Mouse (Mus musculus): ENCODE data around the gene Irs3. TPM values are rescaled to one million over a fixed set of nuclear protein-coding genes. Genes with fewer than 3 reads are reported as not detected.

Irs3 gene
- total RNA-seq, 2 experiments from 2014 or later, result 0.30 to 0.53 TPM

GRCm38 (mm10) chr5:137596601-137597261 lies 48.8 kb downstream of the Irs3 start:
- DNase-seq (ENCODE audit: low spot score in 2 of 2), result no peak

GRCm38 (mm10) chr5:137595921-137596320 lies 49.6 kb downstream of the Irs3 start:
- no peak for DNase-seq (ENCODE audit: low spot score in 2 of 2)

Other genes starting within 250 kb of the Irs3 start
- gene Zan, start 168.7 kb downstream of the Irs3 start, total RNA-seq (2021), result under 1 TPM; 0.15 to 0.33 TPM
- 10 to 100 TPM; 33.2 to 34.6 TPM for gene Pop7, start 143.2 kb downstream of the Irs3 start, total RNA-seq (2021)
- 10 to 100 TPM; 64.1 to 65.4 TPM for gene Gigyf1, start 127.2 kb downstream of the Irs3 start, total RNA-seq (2021)
- not detected for gene Epo, start 112.5 kb downstream of the Irs3 start, total RNA-seq (2021)
- gene Gnb2, start 112.2 kb downstream of the Irs3 start, total RNA-seq (2021), result 100 to 1,000 TPM; 573 to 580 TPM
- 100 to 1,000 TPM; 118 to 136 TPM for gene Actl6b, start 92.2 kb downstream of the Irs3 start, total RNA-seq (2021)
- gene Tfr2, start 75.9 kb downstream of the Irs3 start, total RNA-seq (2021), result 10 to 100 TPM; 14.6 to 15.2 TPM
- 10 to 100 TPM; 20.9 to 25.2 TPM for gene Mospd3, start 44.7 kb downstream of the Irs3 start, total RNA-seq (2021)
- 1 to 10 TPM; 6.1 to 7.5 TPM for gene Pcolce, start 31.9 kb downstream of the Irs3 start, total RNA-seq (2021)
- under 1 TPM; 0.20 to 0.47 TPM for gene Fbxo24, start 16.7 kb downstream of the Irs3 start, total RNA-seq (2021)
- gene Lrch4, start 16.6 kb downstream of the Irs3 start, total RNA-seq (2021), result 10 to 100 TPM; 18.9 to 24.2 TPM
- 10 to 100 TPM; 13.5 to 21.4 TPM for gene Gm20605, start 16.5 kb downstream of the Irs3 start, total RNA-seq (2021)
- gene Sap25, start 4.4 kb downstream of the Irs3 start, total RNA-seq (2021), result 1 to 10 TPM; 8.2 to 9.5 TPM
- 10 to 100 TPM; 72.6 to 73.5 TPM for gene Agfg2, start 39.0 kb upstream of the Irs3 start, total RNA-seq (2021)
- 10 to 100 TPM; 72.6 to 74.4 TPM for gene Nyap1, start 95.9 kb upstream of the Irs3 start, total RNA-seq (2021)
- gene Tsc22d4, start 100.0 kb upstream of the Irs3 start, total RNA-seq (2021), result 100 to 1,000 TPM; 164 to 187 TPM
- gene Ppp1r35, start 133.1 kb upstream of the Irs3 start, total RNA-seq (2021), result 10 to 100 TPM; 23.1 to 26.4 TPM
- 10 to 100 TPM; 52.1 to 53.6 TPM for gene Mepce, start 141.9 kb upstream of the Irs3 start, total RNA-seq (2021)
- gene Zcwpw1, start 142.1 kb upstream of the Irs3 start, total RNA-seq (2021), result 1 to 10 TPM; 6.1 TPM
- gene Pilra, start 190.6 kb upstream of the Irs3 start, total RNA-seq (2021), result 1 to 10 TPM in 1 of 2 experiments, under 1 TPM in 1; 0.56 to 1.3 TPM
- gene Pilrb1, start 212.4 kb upstream of the Irs3 start, total RNA-seq (2021), result not detected
- not detected for gene Pilrb2, start 226.1 kb upstream of the Irs3 start, total RNA-seq (2021)